Mouse (Mus musculus): ENCODE measurements at regions not wholly inside any gene's neighbourhood (a gene's known extent, or its start where the extent isn't known, plus 50 kb on each side); places are given as distances from the start of the nearest gene placed in this dataset.

DNA sequence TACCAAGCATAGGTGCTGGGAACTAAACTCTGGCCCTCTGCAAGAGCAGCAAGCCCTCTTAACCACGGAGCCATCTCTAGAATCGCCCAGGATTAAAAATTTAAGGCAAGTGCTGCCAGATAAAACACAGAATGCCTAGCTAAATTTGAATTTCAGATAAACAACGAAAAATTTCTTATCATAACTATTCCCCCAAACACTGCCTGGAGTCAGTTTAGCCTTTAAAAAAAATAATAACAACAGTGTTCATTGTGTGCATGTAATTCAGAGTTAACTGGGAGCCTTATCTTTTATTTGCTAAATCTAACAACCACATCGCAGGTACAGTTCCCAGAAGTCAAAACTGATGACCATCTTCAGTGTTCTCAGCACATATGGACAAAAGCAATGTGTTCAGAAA lies 132.1 kb downstream of the Zfp36l1 start:
- no peak overlapping the region for H3K4me3 ChIP-seq (ENCODE audit: low read depth, low read length)
- H3K9me3 ChIP-seq (ENCODE audit: low read length): no peaks in the 10 kb centered on the region
- H3K36me3 ChIP-seq (ENCODE audit: insufficient read depth, low read length): no peaks in the 10 kb centered on the region
- WGBS: 55% methylated on average over 4 of the region's 4 CpGs
- ATAC-seq (no peak), DNase-seq (ENCODE audit: low spot score) (no peak)
- no peak overlapping the region for H3K9ac ChIP-seq (replicated peaks; ENCODE audit: low read depth)
- TF ChIP-seq EP300 (IDR thresholded peaks at IDR 0.05) (no peak), CTCF (IDR thresholded peaks at IDR 0.05) (no peak)
- H3K4me2 ChIP-seq (replicated peaks; ENCODE audit: low read depth, low read length): no peak overlapping the region
- H3K27me3 ChIP-seq (replicated peaks; ENCODE audit: insufficient read depth, low read length): no peaks in the 10 kb centered on the region
- H3K27ac ChIP-seq (ENCODE audit: low read length): no peak overlapping the region
- H3K4me1 ChIP-seq (ENCODE audit: insufficient read depth, low read depth, low read length): no peaks in the 10 kb centered on the region; the same call in 1 of the 2 replicates

DNA sequence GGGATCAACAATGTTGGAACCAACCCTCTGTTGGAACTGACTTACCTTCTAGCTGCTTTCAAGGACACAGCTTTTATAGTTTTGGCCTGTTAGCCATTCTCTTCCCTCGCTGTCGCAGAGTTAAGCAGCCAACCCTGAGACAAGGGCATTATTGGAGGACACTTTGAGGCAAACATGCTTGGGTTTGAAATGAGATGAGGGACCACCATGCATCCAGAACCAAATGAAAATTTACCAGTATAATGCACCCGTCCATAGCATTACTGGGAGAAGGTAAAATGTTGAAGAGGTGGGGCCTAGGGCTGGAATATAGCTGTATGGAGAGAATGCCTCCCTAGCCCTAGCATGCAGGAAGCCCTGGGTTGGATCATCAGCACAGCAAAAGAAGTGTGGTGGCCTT lies 135.7 kb downstream of the Zfp36l1 start:
- Histone ChIP-seq H3K9me3 (ENCODE audit: low read length) (no peaks in the 10 kb centered on the region), H3K4me3 (ENCODE audit: low read depth, low read length) (no peak overlapping the region), H3K9ac (replicated peaks; ENCODE audit: low read depth) (no peak overlapping the region), H3K4me2 (replicated peaks; ENCODE audit: low read depth, low read length) (no peak overlapping the region), H3K36me3 (ENCODE audit: insufficient read depth, low read length) (no peaks in the 10 kb centered on the region), H3K4me1 (ENCODE audit: insufficient read depth, low read depth, low read length) (peaks cover 5% of the 10 kb centered on the region), H3K27me3 (replicated peaks; ENCODE audit: insufficient read depth, low read length) (no peaks in the 10 kb centered on the region), H3K27ac (ENCODE audit: low read length) (no peak overlapping the region)
- TF ChIP-seq EP300 (IDR thresholded peaks at IDR 0.05) (no peak), CTCF (IDR thresholded peaks at IDR 0.05) (no peak)
- WGBS: 98% methylated on average over 3 of the region's 3 CpGs
- no peak for DNase-seq (ENCODE audit: low spot score)
- no peak for ATAC-seq

DNA sequence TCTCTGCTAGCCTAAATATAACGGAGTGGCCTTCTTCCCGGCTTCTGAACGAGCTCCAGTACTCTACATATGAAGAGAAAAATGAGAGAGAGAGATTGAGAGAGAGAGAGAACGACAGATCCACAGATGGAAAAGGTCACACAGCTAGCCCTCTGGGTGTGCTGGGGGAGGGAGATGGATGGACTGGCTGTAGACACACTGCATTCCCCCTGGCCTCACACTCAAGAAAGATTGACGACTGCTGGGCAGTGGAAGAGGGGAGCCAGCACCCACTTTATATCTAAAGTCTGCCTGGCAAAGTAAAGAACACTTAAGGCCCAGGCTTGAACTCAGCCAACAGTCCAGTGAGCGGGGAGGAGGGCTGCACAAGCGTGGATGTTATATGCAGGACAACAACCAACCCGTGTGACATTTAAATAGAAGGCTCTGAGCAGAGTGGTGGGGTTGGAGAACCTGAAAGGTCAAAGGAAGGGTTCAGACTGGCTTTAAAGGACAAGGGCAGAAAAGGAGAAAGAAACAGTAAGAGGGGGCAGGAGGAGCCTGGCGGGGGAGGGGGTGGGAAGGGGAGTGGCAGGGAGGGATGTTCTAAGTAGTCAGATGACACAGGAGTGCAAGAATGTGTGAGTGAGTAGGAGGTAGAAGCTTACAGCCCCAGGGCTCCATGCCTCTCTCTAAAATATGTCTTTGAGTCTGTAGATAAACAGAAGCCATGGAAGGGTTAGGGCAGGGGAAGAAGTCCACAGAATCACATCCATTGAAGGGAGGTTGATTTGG lies 137.2 kb downstream of the Zfp36l1 start:
- DNase-seq (ENCODE audit: low spot score): peak; percentile 86
- no peak overlapping the region for H3K4me2 ChIP-seq (replicated peaks; ENCODE audit: low read depth, low read length)

DNA sequence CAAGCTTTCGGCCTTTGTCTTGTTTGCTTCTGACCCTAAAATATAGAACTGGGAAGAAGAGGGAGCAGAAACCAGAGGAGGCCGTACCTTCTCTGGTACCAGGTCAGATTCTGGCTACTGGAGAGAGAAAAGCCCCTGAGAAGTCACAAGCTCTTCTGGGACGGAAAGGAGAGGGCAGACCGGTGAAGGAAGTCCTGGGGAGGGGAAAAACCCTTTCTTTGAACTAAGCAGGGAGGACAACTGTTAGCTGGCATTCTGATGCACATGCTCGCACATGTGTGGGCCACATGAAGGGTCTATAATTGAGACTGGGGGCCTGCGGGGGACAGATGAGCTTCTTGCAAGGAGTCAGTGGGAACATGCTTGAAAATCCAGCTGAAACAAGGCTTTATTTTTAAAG lies 137.8 kb downstream of the Zfp36l1 start:
- Histone ChIP-seq H3K4me1 (ENCODE audit: insufficient read depth, low read depth, low read length) (peaks cover 18% of the 10 kb centered on the region), H3K27ac (ENCODE audit: low read length) (peak overlapping the region; percentile 87), H3K9me3 (ENCODE audit: low read length) (no peaks in the 10 kb centered on the region), H3K27me3 (replicated peaks; ENCODE audit: insufficient read depth, low read length) (no peaks in the 10 kb centered on the region), H3K4me2 (replicated peaks; ENCODE audit: low read depth, low read length) (no peak overlapping the region), H3K36me3 (ENCODE audit: insufficient read depth, low read length) (no peaks in the 10 kb centered on the region), H3K9ac (replicated peaks; ENCODE audit: low read depth) (no peak overlapping the region), H3K4me3 (ENCODE audit: low read depth, low read length) (no peak overlapping the region)
- TF ChIP-seq EP300 (IDR thresholded peaks at IDR 0.05): no peak
- no peak for TF ChIP-seq CTCF (IDR thresholded peaks at IDR 0.05)
- peak; percentile 39 for DNase-seq (ENCODE audit: low spot score)
- WGBS: 55% methylated on average over 6 of the region's 6 CpGs
- no peak for ATAC-seq

More for the DNA sequence above, 137.2 kb downstream of the Zfp36l1 start:
- Histone ChIP-seq H3K4me1 (ENCODE audit: insufficient read depth, low read depth, low read length) (peaks cover 12% of the 10 kb centered on the region), H3K27me3 (replicated peaks; ENCODE audit: insufficient read depth, low read length) (no peaks in the 10 kb centered on the region), H3K36me3 (ENCODE audit: insufficient read depth, low read length) (no peaks in the 10 kb centered on the region), H3K9ac (replicated peaks; ENCODE audit: low read depth) (no peak overlapping the region), H3K9me3 (ENCODE audit: low read length) (no peaks in the 10 kb centered on the region), H3K4me3 (ENCODE audit: low read depth, low read length) (no peak overlapping the region), H3K27ac (ENCODE audit: low read length) (peak overlapping the region; percentile 87)
- ATAC-seq: peak; percentile 76
- TF ChIP-seq CTCF (IDR thresholded peaks at IDR 0.05) (no peak), EP300 (IDR thresholded peaks at IDR 0.05) (peak; percentile 72)
- 31% methylated on average over 9 of the region's 9 CpGs for WGBS

DNA sequence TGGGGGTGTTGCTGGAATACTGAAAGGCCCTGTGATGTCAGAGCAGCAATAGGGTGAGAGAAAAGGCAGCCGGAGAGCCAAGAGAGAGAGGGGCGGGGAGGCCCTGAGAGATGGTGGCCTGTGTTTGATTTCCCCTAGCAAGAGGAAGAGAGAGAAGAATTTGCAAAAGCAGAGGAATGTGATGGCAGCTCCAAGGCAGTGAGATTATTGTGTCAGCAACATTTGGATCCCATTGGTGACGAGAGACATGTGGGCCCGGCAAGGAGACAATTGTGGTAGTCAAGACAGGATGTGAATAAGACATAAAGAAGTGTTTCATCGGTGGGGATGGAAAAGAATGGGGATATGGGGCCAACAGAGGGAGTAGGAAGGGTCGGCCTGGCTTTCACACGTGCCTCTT lies 138.3 kb downstream of the Zfp36l1 start:
- peak overlapping the region; percentile 87 for H3K27ac ChIP-seq (ENCODE audit: low read length)
- 24% methylated on average over 7 of the region's 7 CpGs for WGBS
- H3K4me3 ChIP-seq (ENCODE audit: low read depth, low read length): no peak overlapping the region
- ATAC-seq: peak; percentile 72
- no peak for TF ChIP-seq CTCF (IDR thresholded peaks at IDR 0.05)
- TF ChIP-seq EP300 (IDR thresholded peaks at IDR 0.05): peak; percentile 55
- peak; percentile 92 for DNase-seq (ENCODE audit: low spot score)
- H3K4me2 ChIP-seq (replicated peaks; ENCODE audit: low read depth, low read length): no peak overlapping the region
- H3K9me3 ChIP-seq (ENCODE audit: low read length): no peaks in the 10 kb centered on the region
- H3K9ac ChIP-seq (replicated peaks; ENCODE audit: low read depth): no peak overlapping the region
- H3K4me1 ChIP-seq (ENCODE audit: insufficient read depth, low read depth, low read length): peaks cover 23% of the 10 kb centered on the region
- no peaks in the 10 kb centered on the region for H3K27me3 ChIP-seq (replicated peaks; ENCODE audit: insufficient read depth, low read length)
- no peaks in the 10 kb centered on the region for H3K36me3 ChIP-seq (ENCODE audit: insufficient read depth, low read length)

DNA sequence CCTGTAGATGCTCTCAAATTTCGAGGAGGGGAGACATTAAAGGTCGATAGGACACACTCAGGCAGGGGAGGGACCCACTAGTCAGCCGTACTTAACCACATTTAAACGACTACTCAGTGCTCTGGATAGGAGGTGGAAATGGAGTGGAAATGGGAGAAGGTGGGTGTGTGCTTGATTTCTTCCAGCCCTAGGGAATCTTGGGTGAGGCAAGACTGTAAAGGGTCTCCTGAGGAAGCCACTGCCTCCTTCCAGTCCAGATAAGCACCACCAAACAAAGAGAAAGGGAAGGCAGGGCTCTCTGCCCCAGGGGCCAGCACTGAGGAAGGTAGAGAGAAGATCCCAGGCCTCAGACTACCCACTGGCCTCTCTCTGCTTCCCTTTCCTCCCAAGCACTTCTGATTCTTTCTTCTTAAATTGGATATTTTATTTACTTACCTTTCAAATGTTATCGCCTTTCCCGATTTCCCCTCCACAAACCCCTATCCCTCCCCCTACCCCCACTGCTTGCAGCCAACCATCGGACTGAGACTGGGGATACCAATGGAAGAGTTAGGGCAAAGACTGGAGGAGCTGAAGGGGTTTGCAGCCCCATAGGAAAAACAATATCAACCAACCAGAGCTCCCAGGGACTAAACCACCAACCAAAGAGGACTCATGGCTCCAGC lies 139.1 kb downstream of the Zfp36l1 start:
- Histone ChIP-seq H3K27me3 (replicated peaks; ENCODE audit: insufficient read depth, low read length) (no peaks in the 10 kb centered on the region), H3K4me1 (ENCODE audit: insufficient read depth, low read depth, low read length) (peaks cover 27% of the 10 kb centered on the region), H3K9me3 (ENCODE audit: low read length) (no peaks in the 10 kb centered on the region), H3K27ac (ENCODE audit: low read length) (peak overlapping the region; percentile 57; the same call in 1 of the 2 replicates), H3K4me2 (replicated peaks; ENCODE audit: low read depth, low read length) (no peak overlapping the region), H3K4me3 (ENCODE audit: low read depth, low read length) (no peak overlapping the region), H3K9ac (replicated peaks; ENCODE audit: low read depth) (no peak overlapping the region), H3K36me3 (ENCODE audit: insufficient read depth, low read length) (no peaks in the 10 kb centered on the region)
- WGBS: 55% methylated on average over 7 of the region's 7 CpGs
- DNase-seq (ENCODE audit: low spot score) (no peak), ATAC-seq (no peak)
- TF ChIP-seq EP300 (IDR thresholded peaks at IDR 0.05): no peak
- TF ChIP-seq CTCF (IDR thresholded peaks at IDR 0.05): no peak

Data from lung, postnatal 0 days (tissue).